Mouse (Mus musculus) CH12.LX (cell line): ENCODE results near the gene Ints3. TPM values are rescaled to one million over a fixed set of nuclear protein-coding genes. Genes with fewer than 3 reads are reported as not detected.

Experiments
- DNase-seq: peaks from one replicate; pipeline ENCODE4 v3.0.0-alpha.2; 2013; ENCODE audit errors: extremely low read depth
- H3K27ac ChIP-seq: 2 replicates; pipeline ENCODE4 v1.5.1; 2012; ENCODE audit warnings: low read depth, mild to moderate bottlenecking, control low read depth, moderate library complexity; ENCODE audit not compliant: insufficient read depth
- H3K27me3 ChIP-seq: replicated peaks from 2 replicates; pipeline ENCODE3; 2012; ENCODE audit warnings: inconsistent platforms
- H3K36me3 ChIP-seq, 2 experiments: replicated peaks in 1 of 2; 2 replicates each; pipeline versions ENCODE3 to v1.6.1; 2012; ENCODE audit warnings: inconsistent platforms in 1 of 2, low read length in 1 of 2, mild to moderate bottlenecking in 1 of 2, mixed read lengths in 1 of 2, moderate library complexity in 1 of 2; ENCODE audit not compliant: control insufficient read depth in 1 of 2, insufficient read depth in 1 of 2
- H3K4me1 ChIP-seq, 2 experiments: 2 replicates each; pipeline ENCODE4 v1.6.1; 2012; ENCODE audit warnings: inconsistent platforms in 1 of 2, moderate library complexity in 1 of 2; ENCODE audit not compliant: insufficient read depth in 2 of 2, control insufficient read depth in 1 of 2
- H3K4me2 ChIP-seq: 2 replicates; pipeline ENCODE4 v1.6.1; 2012; ENCODE audit warnings: low read depth, mild to moderate bottlenecking, control low read depth; ENCODE audit not compliant: poor library complexity, insufficient read depth, severe bottlenecking
- H3K4me3 ChIP-seq, 3 experiments: fragments of 150-350 bp in 1 of 3; sonication (generic) in 1 of 3; replicated peaks in 1 of 3; 2 replicates each; pipeline versions ENCODE3 to v1.5.1; 2011 to 2012; ENCODE audit warnings: low read depth in 2 of 3, low read length in 2 of 3, mild to moderate bottlenecking in 2 of 3, moderate library complexity in 2 of 3, control low read depth in 1 of 3, improper control_type of control experiment in 1 of 3, inconsistent platforms in 1 of 3, mixed read lengths in 1 of 3; ENCODE audit not compliant: poor library complexity in 1 of 3
- H3K79me2 ChIP-seq: replicated peaks from 2 replicates; pipeline ENCODE4 v1.6.1; 2012; ENCODE audit warnings: mild to moderate bottlenecking, moderate library complexity; ENCODE audit not compliant: control insufficient read depth, poor library complexity, insufficient read depth, severe bottlenecking; ENCODE audit errors: extremely low read depth
- H3K9ac ChIP-seq: 2 replicates; pipeline ENCODE4 v1.6.1; 2012; ENCODE audit warnings: low read depth, mild to moderate bottlenecking, control low read depth, moderate library complexity; ENCODE audit not compliant: insufficient read depth
- H3K9me3 ChIP-seq: replicated peaks from 2 replicates; pipeline ENCODE3; 2012; ENCODE audit warnings: low read length, inconsistent platforms, mixed read lengths
- CHD1 ChIP-seq: IDR thresholded peaks from 2 replicates; pipeline ENCODE4 v1.6.1; 2012; ENCODE audit warnings: low read depth, low read length, improper control_type of control experiment, inconsistent platforms
- E2F4 ChIP-seq: IDR thresholded peaks from 2 replicates; pipeline ENCODE4 v1.6.1; 2011; ENCODE audit warnings: low read depth, low read length, improper control_type of control experiment; ENCODE audit not compliant: insufficient replicate concordance
- EP300 ChIP-seq: IDR thresholded peaks from 2 replicates; pipeline ENCODE4 v1.6.1; 2011; ENCODE audit warnings: low read length, improper control_type of control experiment
- HCFC1 ChIP-seq: IDR thresholded peaks from 2 replicates; pipeline ENCODE4 v1.6.1; 2012; ENCODE audit warnings: low read depth, mild to moderate bottlenecking, inconsistent platforms, low read length, improper control_type of control experiment
- IRF4 ChIP-seq: IDR thresholded peaks from 2 replicates; pipeline ENCODE4 v1.6.1; 2014; ENCODE audit warnings: low read depth, mild to moderate bottlenecking, inconsistent platforms, low read length, improper control_type of control experiment
- MEF2A ChIP-seq: IDR thresholded peaks from 2 replicates; pipeline ENCODE4 v1.6.1; 2014; ENCODE audit warnings: low read depth, mild to moderate bottlenecking, inconsistent platforms, low read length, improper control_type of control experiment, borderline replicate concordance
- MYC ChIP-seq: IDR thresholded peaks from 2 replicates; pipeline ENCODE4 v1.6.1; 2011; ENCODE audit warnings: low read depth, mild to moderate bottlenecking, improper control_type of control experiment, low read length
- NELFE ChIP-seq: IDR thresholded peaks from 2 replicates; pipeline ENCODE4 v1.6.1; 2011; ENCODE audit warnings: low read depth, low read length, improper control_type of control experiment
- NRF1 ChIP-seq: IDR thresholded peaks from 2 replicates; pipeline ENCODE4 v1.6.1; 2014; ENCODE audit warnings: low read depth, mild to moderate bottlenecking, inconsistent platforms, low read length, improper control_type of control experiment, moderate library complexity
- PAX5 ChIP-seq: IDR thresholded peaks from 2 replicates; pipeline ENCODE4 v1.6.1; 2012; ENCODE audit warnings: low read length, inconsistent platforms, mixed read lengths
- POLR2A ChIP-seq: IDR thresholded peaks from 2 replicates; pipeline ENCODE4 v1.6.1; 2011; ENCODE audit warnings: low read depth, mild to moderate bottlenecking, improper control_type of control experiment, low read length
- POLR2AphosphoS2 ChIP-seq: IDR thresholded peaks from 2 replicates; pipeline ENCODE4 v1.6.1; 2011; ENCODE audit warnings: low read depth, low read length, improper control_type of control experiment
- RAD21 ChIP-seq: IDR thresholded peaks from 2 replicates; pipeline ENCODE4 v1.6.1; 2011; ENCODE audit warnings: low read depth, mild to moderate bottlenecking, low read length, improper control_type of control experiment, moderate library complexity
- TBP ChIP-seq: conservative IDR thresholded peaks from 2 replicates; pipeline ENCODE4 v1.6.1; 2011; ENCODE audit warnings: low read depth, low read length, improper control_type of control experiment
- TCF12 ChIP-seq: IDR thresholded peaks from 2 replicates; pipeline ENCODE4 v1.6.1; 2014; ENCODE audit warnings: low read depth, mild to moderate bottlenecking, inconsistent platforms, low read length, improper control_type of control experiment
- USF1 ChIP-seq: IDR thresholded peaks from 2 replicates; pipeline ENCODE4 v1.6.1; 2014; ENCODE audit warnings: low read depth, mild to moderate bottlenecking, inconsistent platforms, low read length, improper control_type of control experiment
- USF2 ChIP-seq: conservative IDR thresholded peaks from 2 replicates; pipeline ENCODE4 v1.6.1; 2011; ENCODE audit warnings: low read depth, low read length, improper control_type of control experiment
- ZC3H11A ChIP-seq: IDR thresholded peaks from 2 replicates; pipeline ENCODE4 v1.6.1; 2012; ENCODE audit warnings: low read depth, mild to moderate bottlenecking, inconsistent platforms, low read length, improper control_type of control experiment
- ZKSCAN1 ChIP-seq: IDR thresholded peaks from 2 replicates; pipeline ENCODE4 v1.6.1; 2012; ENCODE audit warnings: low read depth, inconsistent platforms, low read length, improper control_type of control experiment, borderline replicate concordance
- ZMIZ1 ChIP-seq: IDR thresholded peaks from 2 replicates; pipeline ENCODE4 v1.6.1; 2012; ENCODE audit warnings: low read depth, mild to moderate bottlenecking, inconsistent platforms, low read length, improper control_type of control experiment
- ZNF384 ChIP-seq: IDR thresholded peaks from 2 replicates; pipeline ENCODE4 v1.6.1; 2012; ENCODE audit warnings: low read depth, low read length, improper control_type of control experiment, inconsistent platforms
- dilution Hi-C: fragments of 300-500 bp; cut with MboI; formaldehyde crosslinking; loops from 2 replicates; pipeline ENCODE4 v1.14.3; 2020; ENCODE audit warnings: low sequenced_read_pairs; ENCODE audit not compliant: extremely low pct_unique_long_range_greater_than_20kb, extremely low pct_ligation_motif_present
- in situ Hi-C: fragments of 300-500 bp; cut with MboI; formaldehyde crosslinking; loops from 3 replicates; pipeline ENCODE4 v1.14.3; 2019; ENCODE audit warnings: low sequenced_read_pairs, low pct_ligation_motif_present, low pct_unique_long_range_greater_than_20kb, mixed read lengths
- polyA plus RNA-seq: library from polyadenylated mRNA; unstranded; fragments of >175 nt; gene quantifications from 2 replicates; pipeline ENCODE4 v1.2.1, GENCODE M21; 2012; ENCODE audit warnings: low read depth; ENCODE audit not compliant: insufficient read length
- total RNA-seq, 2 experiments: library from RNA; depleted of rRNA; stranded (reverse); fragments of 300-350 nt in 1 of 2; fragments of >200 nt in 1 of 2; gene quantifications; 2 replicates each; pipeline ENCODE4 v1.2.3; 2012 to 2014

The Ints3 gene
- total and polyA plus RNA-seq, 3 experiments = 20.5 to 45.9 (median 30.7) TPM

- H3K27me3 ChIP-seq = no peaks in the 10 kb centered on the region
- in situ Hi-C loops = no loop called here
- peaks cover 13 to 25% of the 10 kb centered on the region in 2 experiments; a peak in 3 of 4 replicates for H3K4me1 ChIP-seq
- no peak overlapping the region for H3K9ac ChIP-seq
- TF ChIP-seq HCFC1 = no peak
- TF ChIP-seq MYC = no peak
- TF ChIP-seq ZNF384 = no peak
- TF ChIP-seq PAX5 = no peak
- no peak for TF ChIP-seq EP300
- no peak for TF ChIP-seq MEF2A
- no peak for TF ChIP-seq NRF1
- no peak for TF ChIP-seq POLR2AphosphoS2
- no peak for TF ChIP-seq ZKSCAN1
- TF ChIP-seq TCF12 = no peak
- TF ChIP-seq ZMIZ1 = no peak
- no peak for TF ChIP-seq NELFE
- H3K9me3 ChIP-seq = no peaks in the 10 kb centered on the region
- dilution Hi-C loops = no loop called here
- H3K4me2 ChIP-seq = no peak overlapping the region
- H3K36me3 ChIP-seq = peaks cover 33 to 72% of the 10 kb centered on the region in 2 experiments
- no peak for DNase-seq
- H3K4me3 ChIP-seq = no peak overlapping the region
- H3K79me2 ChIP-seq = peaks cover 4% of the 10 kb centered on the region; the same call in 1 of the 2 replicates
- no peak overlapping the region for H3K27ac ChIP-seq
Observed at GRCm38 (mm10) chr3:90359230-90359629, 74.2 kb downstream of the Ints3 start.

GRCm38 (mm10) chr3:90357959-90358358 is 75.5 kb downstream of the Ints3 start:
- no peak overlapping the region for H3K4me3 ChIP-seq
- H3K27me3 ChIP-seq = no peaks in the 10 kb centered on the region
- dilution Hi-C loops (no loop called here), in situ Hi-C loops (no loop called here)
- TF ChIP-seq IRF4 = peak; percentile 80
- peak; percentile 95 for TF ChIP-seq CHD1
- no peak for TF ChIP-seq RAD21
- peak; percentile 98 for TF ChIP-seq MEF2A
- TF ChIP-seq E2F4 = no peak
- no peak for TF ChIP-seq MYC
- TF ChIP-seq NELFE = no peak
- no peak for TF ChIP-seq TBP
- TF ChIP-seq ZC3H11A = no peak
- no peak for TF ChIP-seq POLR2A
- no peak for TF ChIP-seq POLR2AphosphoS2
- peak; percentile 40; the same call in 1 of the 2 replicates for TF ChIP-seq ZNF384
- no peak for TF ChIP-seq USF2
- no peak for TF ChIP-seq USF1
- peaks cover 41 to 80% of the 10 kb centered on the region in 2 experiments for H3K36me3 ChIP-seq
- H3K9ac ChIP-seq = no peak overlapping the region
- no peaks in the 10 kb centered on the region for H3K9me3 ChIP-seq
- peaks cover 13 to 25% of the 10 kb centered on the region in 2 experiments; a peak in 3 of 4 replicates for H3K4me1 ChIP-seq
- H3K27ac ChIP-seq = peak overlapping the region; percentile 57
- peak overlapping the region; percentile 39 for H3K4me2 ChIP-seq
- DNase-seq = no peak
- peaks cover 4% of the 10 kb centered on the region; the same call in 1 of the 2 replicates for H3K79me2 ChIP-seq
